Mouse (Mus musculus): ENCODE data around the gene Rfc3.
A peak's percentile ranks its signal among the peaks of the same experiment; 100 is the strongest.
"Not testable (repeated sequence)": the region's sequence is repeated elsewhere in the genome, so short reads cannot be mapped to it uniquely, and the experiment has no call there.

Rfc3 gene

DNA sequence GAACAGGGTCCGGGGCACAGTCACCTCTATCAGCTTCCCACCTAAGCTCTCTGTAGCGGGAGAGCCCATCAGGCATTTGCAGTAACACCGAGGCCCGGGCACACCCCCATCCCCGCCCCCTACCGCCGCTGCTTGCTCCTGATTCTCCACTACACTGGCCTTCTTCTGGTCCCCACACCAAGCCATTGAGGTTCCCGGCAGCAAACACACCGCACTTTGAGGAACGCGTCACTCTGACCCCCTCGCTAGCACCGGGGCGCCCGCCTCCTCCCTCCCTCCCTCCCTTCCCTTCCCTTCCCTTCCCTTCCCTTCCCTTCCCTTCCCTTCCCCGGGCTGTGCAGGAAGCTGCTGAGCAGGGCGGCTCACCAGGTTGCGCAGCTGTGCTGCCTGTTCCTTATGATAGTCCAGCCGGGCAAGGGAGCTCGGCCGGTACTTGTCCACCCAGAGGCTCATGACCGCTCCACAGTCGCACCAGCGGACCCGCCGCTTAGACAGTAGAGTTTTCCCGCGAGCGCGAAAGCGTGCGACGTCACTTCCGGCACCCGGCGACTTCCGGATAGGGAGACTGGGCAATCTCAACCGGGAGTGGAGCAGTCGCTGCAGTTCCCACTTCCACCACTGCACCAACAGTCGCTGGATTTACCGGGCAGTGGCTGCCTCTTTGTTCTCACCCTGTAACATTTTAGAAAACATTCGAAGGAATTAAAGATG lies at the start of gene Rfc3:
Gene Rfc3, minus strand, starts transcription at position 543 of the 711 bp plus-strand sequence.
- peak; percentile 96 for DNase-seq

DNA sequence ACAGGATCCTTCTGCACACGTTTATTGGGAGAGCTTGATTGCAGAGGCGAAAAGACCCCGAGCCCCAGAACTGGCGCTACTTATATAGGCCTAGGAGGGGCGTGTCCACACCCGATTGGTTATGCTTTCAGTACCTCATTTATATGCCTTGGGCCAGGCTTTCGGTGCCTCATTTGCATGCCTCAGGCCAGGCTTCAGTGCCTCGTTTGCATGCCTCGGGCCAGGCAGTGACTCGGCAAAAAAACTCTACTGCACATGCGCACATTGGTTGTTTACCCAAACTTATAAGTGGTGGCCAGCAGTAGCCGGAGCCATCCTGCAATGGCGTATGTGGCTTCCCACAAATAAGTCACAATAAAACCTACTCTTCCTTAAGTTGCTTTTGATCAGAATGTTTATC lies 42.6 kb upstream of the Rfc3 start:
- DNase-seq = not testable (repeated sequence)

DNA sequence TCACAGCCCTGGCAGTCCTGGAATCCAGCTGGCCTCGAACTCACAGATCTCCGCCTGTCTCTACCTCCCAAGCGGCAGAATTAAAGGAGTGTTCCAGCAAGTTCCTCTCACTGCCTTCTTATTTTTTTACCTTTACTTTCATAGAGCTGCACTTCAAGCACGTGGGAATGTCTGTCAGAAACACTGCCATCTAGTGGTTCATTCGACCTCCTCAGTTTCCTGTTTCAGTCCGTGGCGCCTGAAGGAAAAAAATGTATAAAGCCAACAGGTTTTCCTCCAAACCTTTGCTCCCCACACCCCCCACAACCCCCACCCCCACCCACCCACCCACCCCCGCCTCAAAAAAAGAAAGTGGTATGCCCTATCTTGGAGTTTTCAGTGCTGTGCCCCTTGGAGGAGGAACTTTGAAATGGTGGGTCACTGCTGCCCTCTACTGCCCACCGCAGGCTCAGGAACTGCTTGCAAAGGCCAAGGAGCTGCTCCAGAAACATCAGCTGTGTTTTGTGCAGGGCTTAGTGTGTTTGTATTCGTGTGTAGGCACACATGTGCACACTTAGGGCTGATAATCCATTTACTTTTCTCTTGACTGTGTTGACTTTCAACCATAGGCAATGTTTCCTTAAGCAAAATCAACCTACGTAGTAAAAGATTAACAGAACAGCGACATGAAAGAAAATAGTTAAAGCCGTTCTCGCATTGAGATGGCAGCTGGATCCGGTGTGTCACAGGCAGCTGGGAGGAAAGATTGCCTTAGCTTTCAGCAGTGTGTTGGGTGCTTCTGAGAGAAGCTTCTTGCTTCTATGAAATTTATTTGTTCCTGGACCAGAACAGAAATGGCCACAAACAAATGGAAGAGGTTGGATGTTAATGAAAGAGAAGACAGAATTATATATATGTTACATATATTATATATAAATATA lies 35.8 kb upstream of the Rfc3 start:
- DNase-seq = peak; percentile 84

DNA sequence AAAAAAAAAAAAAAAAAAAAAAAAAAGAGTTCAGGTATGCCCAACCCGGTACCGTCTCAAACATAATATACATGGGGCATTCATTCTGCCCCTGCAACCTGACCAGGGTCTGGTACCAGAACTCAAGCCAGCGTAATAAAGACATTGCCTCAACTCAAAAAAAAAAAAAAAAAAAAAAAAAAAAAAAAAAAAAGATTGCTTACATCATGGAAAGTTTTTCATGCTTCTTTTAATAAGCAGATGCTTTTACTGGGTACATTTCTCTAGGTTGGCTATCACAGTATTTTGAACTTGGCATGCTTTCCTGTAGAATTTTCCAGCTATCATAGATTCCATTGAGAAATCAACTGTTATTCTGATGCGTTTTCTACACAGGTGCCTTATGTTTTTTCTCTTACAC lies 11.2 kb upstream of the Rfc3 start:
- DNase-seq = no peak

DNA sequence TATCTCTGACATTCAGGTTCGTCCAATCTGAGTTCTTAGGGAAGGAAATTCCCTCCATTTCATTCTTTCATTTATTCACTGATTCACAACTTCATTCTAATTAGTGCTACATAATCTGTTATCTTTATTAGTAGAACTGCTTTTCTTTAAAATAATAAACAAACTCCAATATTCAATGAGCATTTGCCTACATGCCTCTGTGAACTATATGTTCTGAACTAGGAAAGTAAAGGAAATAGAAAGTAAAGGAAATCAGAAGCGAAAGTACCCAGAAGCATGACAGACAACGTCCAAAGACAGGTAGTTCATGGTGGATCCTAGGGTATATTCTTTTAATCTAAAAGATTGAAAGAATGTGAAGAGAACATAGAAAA lies 356 bp upstream of the Rfc3 start:
- DNase-seq = no peak

DNA sequence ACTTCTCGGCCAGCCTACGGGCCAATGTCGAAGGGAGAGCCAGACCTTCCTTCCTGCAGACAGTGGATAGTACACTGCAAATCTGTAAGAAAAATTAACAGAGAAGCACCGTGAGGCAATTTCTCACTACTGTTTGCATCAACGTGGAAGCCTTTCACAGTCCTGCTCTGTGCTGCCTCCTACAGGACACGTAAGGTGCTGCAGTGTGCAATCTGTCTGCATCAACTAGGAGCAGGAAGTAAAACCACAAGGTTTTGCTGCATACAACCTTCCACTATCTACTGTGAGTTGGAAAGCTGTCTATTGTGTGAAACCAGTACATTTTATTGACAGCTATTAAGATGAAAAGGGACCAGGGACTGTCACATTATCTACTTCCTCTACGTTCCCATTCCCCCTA lies 6.2 kb downstream of the Rfc3 start:
- DNase-seq = no peak

DNA sequence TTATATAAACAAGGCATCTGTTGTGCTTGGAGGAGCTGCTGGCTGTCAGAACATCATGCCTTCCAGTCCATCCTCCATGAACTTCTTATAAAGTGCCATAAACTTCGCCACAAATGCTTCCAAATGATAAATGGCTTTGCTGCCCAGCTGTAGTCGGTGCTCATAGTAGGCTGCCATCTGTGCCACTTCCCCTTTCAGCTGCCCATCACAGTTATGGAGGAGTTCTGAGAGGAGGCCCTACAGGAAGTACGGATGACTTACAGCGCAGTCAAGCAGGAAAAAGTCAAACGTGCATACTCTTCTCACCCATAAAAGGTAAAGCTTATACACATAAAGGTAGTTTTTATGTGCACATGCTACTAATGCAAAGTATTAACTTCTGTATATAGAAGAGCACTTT lies 8.2 kb downstream of the Rfc3 start:
- no peak for DNase-seq

DNA sequence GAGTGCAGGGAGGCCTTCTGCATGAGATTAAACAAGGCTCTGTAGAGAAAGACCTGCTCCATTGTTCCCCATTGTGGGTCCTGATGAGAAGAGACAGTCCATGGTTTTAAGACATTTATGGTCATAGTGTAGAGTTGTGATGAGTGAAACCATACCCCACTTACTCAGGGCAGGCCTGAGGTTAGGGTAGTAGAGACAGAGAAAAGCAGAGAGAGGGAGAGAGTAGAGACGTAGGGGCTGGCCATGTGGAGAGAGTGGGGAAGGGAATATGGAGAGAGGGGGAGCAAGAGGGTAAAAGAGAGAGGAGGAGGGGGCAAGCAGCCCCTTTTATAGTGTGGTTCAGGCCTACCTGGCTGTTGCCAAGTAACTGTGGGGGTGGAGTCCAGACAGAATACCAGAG lies 8.9 kb downstream of the Rfc3 start:
- DNase-seq = no peak

DNA sequence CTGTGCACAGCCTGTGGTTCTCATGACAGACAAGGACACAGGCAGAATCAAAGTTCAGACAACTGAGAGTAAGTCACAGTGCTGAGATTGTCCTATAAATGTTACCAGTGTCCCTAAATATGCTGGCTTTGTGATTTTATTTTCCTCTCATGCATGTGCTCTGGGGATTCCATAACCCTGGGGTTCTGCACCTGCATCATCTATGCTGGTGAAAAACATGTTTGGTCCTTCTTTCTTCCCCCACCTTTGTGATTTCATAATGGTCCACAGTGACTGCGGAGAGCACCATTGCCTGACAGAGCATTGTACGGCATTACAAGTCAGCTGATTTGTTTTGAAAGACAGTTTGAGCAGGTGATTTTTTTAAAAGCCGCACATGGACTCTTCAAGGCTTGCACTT lies 45.1 kb downstream of the Rfc3 start, which contains the start of gene Vmn2r18:
Gene Vmn2r18, minus strand, starts transcription at position 101 of the 400 bp plus-strand sequence.
- DNase-seq = no peak

DNA sequence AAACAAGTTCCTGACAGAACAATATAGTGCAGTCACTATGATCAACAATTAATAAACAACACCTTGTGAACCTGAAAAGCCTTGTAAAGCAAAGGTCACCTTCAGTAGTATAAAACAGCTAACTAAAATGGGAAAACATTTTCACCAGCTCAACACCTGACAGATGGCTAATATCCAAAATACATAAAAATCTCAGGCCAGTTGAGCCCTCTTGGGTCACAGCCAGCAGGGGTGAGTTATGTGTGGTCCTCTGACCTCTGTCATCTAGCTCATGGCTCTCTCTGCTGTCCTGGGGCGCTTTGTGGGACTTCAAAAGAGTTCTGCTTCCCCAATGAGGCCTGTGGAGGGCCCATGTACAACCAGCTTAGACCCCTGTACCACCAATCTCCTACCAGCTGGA lies 49.3 kb downstream of the Rfc3 start:
- peak; percentile 1 for DNase-seq

Data from kidney, postnatal 14 days (tissue).